Mouse (Mus musculus) megakaryocyte, embryonic 14.5 days (primary cell): ENCODE results near the gene Itgb3bp. TPM values are rescaled to one million over a fixed set of nuclear protein-coding genes. Genes with fewer than 3 reads are reported as not detected.
A peak's percentile ranks its signal among the peaks of the same experiment; 100 is the strongest.

Experiments used
- H3K27me3 ChIP-seq: replicated peaks from 2 replicates; pipeline ENCODE3; 2012; ENCODE audit warnings: inconsistent platforms
- H3K36me3 ChIP-seq: replicated peaks from 2 replicates; pipeline ENCODE3; 2012; ENCODE audit warnings: low read length, inconsistent platforms, mixed read lengths
- H3K4me1 ChIP-seq: 2 replicates; pipeline ENCODE4 v1.6.1; 2012; ENCODE audit warnings: inconsistent platforms
- H3K4me3 ChIP-seq: replicated peaks from 2 replicates; pipeline ENCODE3; 2012; ENCODE audit warnings: moderate library complexity, mild to moderate bottlenecking, inconsistent platforms
- H3K9me3 ChIP-seq: 2 replicates; pipeline ENCODE4 v1.6.1; 2012; ENCODE audit warnings: inconsistent platforms
- FLI1 ChIP-seq: IDR thresholded peaks from 2 replicates; pipeline ENCODE4 v1.6.1; 2012; ENCODE audit warnings: low read length, inconsistent platforms, mixed read lengths
- GATA1 ChIP-seq: IDR thresholded peaks from 3 replicates; pipeline ENCODE4 v1.6.1; 2012; ENCODE audit warnings: mixed read lengths, low read length, inconsistent platforms, borderline replicate concordance
- polyA plus RNA-seq: library from polyadenylated mRNA; stranded (reverse); fragments of >175 nt; gene quantifications from 2 replicates; pipeline ENCODE4 v1.2.3, GENCODE M21; 2012; ENCODE audit warnings: low replicate concordance; ENCODE audit not compliant: insufficient read depth

Itgb3bp gene
- polyA plus RNA-seq, 1 experiment = 1.1 TPM

GRCm38 (mm10) chr4:99958084-99958815 lies 28.6 kb upstream of the Itgb3bp start:
- H3K27me3 ChIP-seq = no peaks in the 10 kb centered on the region
- TF ChIP-seq FLI1 = no peak
- TF ChIP-seq GATA1 = no peak
- H3K4me3 ChIP-seq = no peak overlapping the region
- peaks cover 57% of the 10 kb centered on the region for H3K36me3 ChIP-seq
- no peaks in the 10 kb centered on the region for H3K9me3 ChIP-seq
- H3K4me1 ChIP-seq = peaks cover 69% of the 10 kb centered on the region

DNA sequence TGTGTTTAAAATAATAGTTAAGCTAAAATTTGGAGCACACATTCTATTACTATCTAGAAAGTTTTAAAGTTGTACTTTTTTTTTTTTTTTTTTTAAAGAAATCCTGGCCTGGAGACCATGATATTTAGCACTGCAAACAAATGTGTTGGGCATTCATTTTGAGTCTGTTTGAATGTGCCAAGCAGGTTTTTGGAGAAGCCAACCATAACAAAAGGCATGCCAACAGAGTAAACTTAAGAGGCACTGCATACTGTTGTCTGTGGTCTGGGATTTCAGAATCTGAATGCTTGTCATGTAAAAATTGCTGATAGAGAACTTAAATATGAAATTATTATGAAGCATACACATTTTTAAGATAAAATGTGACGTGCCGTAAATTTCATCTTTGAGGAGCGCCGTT lies 27.6 kb upstream of the Itgb3bp start:
- Histone ChIP-seq H3K36me3 (peaks cover 55% of the 10 kb centered on the region), H3K27me3 (no peaks in the 10 kb centered on the region), H3K9me3 (no peaks in the 10 kb centered on the region), H3K4me3 (no peak overlapping the region), H3K4me1 (peaks cover 59% of the 10 kb centered on the region)
- no peak for TF ChIP-seq GATA1
- no peak for TF ChIP-seq FLI1

- Histone ChIP-seq H3K36me3 (peaks cover 54% of the 10 kb centered on the region), H3K4me3 (no peak overlapping the region)
- TF ChIP-seq GATA1 (no peak), FLI1 (no peak)
Measured at GRCm38 (mm10) chr4:99955396-99955795, 25.8 kb upstream of the Itgb3bp start.

GRCm38 (mm10) chr4:99953904-99954303 lies 24.3 kb upstream of the Itgb3bp start:
- Histone ChIP-seq H3K4me1 (peaks cover 43% of the 10 kb centered on the region), H3K4me3 (peak overlapping the region; percentile 50), H3K36me3 (peaks cover 58% of the 10 kb centered on the region), H3K27me3 (no peaks in the 10 kb centered on the region), H3K9me3 (no peaks in the 10 kb centered on the region)
- TF ChIP-seq FLI1 (no peak), GATA1 (no peak)

More at GRCm38 (mm10) chr4:99955396-99955795, 25.8 kb upstream of the Itgb3bp start:
- Histone ChIP-seq H3K4me1 (peaks cover 55% of the 10 kb centered on the region), H3K9me3 (no peaks in the 10 kb centered on the region), H3K27me3 (no peaks in the 10 kb centered on the region)

- Histone ChIP-seq H3K9me3 (no peaks in the 10 kb centered on the region), H3K4me1 (peaks cover 39% of the 10 kb centered on the region), H3K27me3 (no peaks in the 10 kb centered on the region), H3K4me3 (no peak overlapping the region), H3K36me3 (peaks cover 79% of the 10 kb centered on the region)
- TF ChIP-seq GATA1 = peak; percentile 53; the same call in 1 of the 3 replicates
- TF ChIP-seq FLI1 = no peak
Measured at GRCm38 (mm10) chr4:99947896-99948295, 18.3 kb upstream of the Itgb3bp start.

DNA sequence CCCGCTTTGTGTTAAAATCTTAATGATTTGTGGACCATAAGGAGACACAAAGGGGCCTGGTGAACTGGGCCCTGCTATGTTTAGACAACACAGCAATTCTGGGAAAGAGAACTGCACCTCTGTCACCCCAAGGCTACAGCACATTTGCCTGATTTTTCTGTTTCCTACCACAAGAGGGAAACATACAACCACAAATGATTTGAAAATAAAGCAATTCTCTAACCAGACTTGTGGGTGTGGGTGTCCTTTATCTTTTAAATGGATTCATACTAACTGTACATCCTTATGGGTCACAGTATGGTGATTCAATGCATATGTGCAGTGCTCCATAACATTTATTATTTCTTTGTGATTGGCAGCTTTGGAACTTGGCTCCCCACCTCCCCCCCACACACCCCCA lies 17.6 kb upstream of the Itgb3bp start:
- H3K9me3 ChIP-seq = no peaks in the 10 kb centered on the region
- peaks cover 41% of the 10 kb centered on the region for H3K4me1 ChIP-seq
- H3K36me3 ChIP-seq = peaks cover 79% of the 10 kb centered on the region
- no peaks in the 10 kb centered on the region for H3K27me3 ChIP-seq
- TF ChIP-seq FLI1 = no peak
- no peak overlapping the region for H3K4me3 ChIP-seq

- no peaks in the 10 kb centered on the region for H3K27me3 ChIP-seq
- H3K36me3 ChIP-seq = peaks cover 79% of the 10 kb centered on the region
- TF ChIP-seq FLI1 (no peak), GATA1 (no peak)
- H3K4me3 ChIP-seq = no peak overlapping the region
- no peaks in the 10 kb centered on the region for H3K9me3 ChIP-seq
- H3K4me1 ChIP-seq = peaks cover 48% of the 10 kb centered on the region
Measured at GRCm38 (mm10) chr4:99946516-99946915, 16.9 kb upstream of the Itgb3bp start.

- TF ChIP-seq GATA1 (no peak), FLI1 (no peak)
- Histone ChIP-seq H3K4me1 (peaks cover 52% of the 10 kb centered on the region), H3K9me3 (no peaks in the 10 kb centered on the region), H3K27me3 (no peaks in the 10 kb centered on the region), H3K36me3 (peaks cover 80% of the 10 kb centered on the region), H3K4me3 (no peak overlapping the region)
Measured at GRCm38 (mm10) chr4:99945011-99945410, 15.4 kb upstream of the Itgb3bp start.

GRCm38 (mm10) chr4:99944606-99945005 lies 15.0 kb upstream of the Itgb3bp start:
- peaks cover 54% of the 10 kb centered on the region for H3K4me1 ChIP-seq
- TF ChIP-seq FLI1 (no peak), GATA1 (no peak)
- peaks cover 84% of the 10 kb centered on the region for H3K36me3 ChIP-seq

DNA sequence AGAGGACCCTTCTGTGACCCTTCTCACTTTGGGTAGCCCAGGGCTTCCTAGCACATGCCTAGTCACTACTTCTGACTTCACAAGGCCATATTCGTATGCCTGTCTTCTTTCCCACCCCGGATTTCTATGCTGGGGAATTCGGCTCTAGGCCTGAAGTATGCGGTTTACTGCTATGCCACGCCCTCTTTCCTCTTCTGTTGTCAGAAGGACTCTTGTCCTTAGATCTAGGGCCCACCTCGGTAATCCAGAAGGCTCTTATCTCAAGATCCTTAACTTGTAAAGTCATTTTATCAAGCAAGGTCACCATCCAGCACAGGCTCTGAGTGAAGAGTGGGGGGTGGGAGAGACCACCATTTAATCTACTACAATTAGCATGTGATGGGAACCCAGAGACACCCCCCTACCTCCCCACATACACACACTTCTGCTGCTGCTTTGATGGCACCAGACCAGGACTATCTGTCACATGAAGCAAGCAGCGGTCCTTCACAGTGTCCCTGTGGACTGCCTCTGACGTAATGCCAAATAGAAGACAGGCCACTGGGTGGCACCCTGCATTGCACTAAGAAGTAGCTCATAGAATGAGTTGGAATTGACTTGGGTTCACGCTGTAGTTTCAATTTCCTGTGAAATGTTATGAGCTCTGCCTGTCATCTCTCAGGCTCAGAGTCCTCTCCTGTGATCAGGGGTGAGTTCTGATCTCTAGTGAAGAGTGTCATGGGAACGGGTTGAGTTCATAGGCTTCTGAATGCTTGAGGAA lies 12.2 kb upstream of the Itgb3bp start:
- H3K9me3 ChIP-seq = no peaks in the 10 kb centered on the region
- H3K4me1 ChIP-seq = peaks cover 67% of the 10 kb centered on the region
- TF ChIP-seq FLI1 = no peak
- no peak overlapping the region for H3K4me3 ChIP-seq
- H3K36me3 ChIP-seq = peaks cover 97% of the 10 kb centered on the region
- H3K27me3 ChIP-seq = no peaks in the 10 kb centered on the region

More at GRCm38 (mm10) chr4:99944606-99945005, 15.0 kb upstream of the Itgb3bp start:
- Histone ChIP-seq H3K4me3 (no peak overlapping the region), H3K9me3 (no peaks in the 10 kb centered on the region), H3K27me3 (no peaks in the 10 kb centered on the region)
